Mouse (Mus musculus): ENCODE data around the gene Kctd10.

DNA sequence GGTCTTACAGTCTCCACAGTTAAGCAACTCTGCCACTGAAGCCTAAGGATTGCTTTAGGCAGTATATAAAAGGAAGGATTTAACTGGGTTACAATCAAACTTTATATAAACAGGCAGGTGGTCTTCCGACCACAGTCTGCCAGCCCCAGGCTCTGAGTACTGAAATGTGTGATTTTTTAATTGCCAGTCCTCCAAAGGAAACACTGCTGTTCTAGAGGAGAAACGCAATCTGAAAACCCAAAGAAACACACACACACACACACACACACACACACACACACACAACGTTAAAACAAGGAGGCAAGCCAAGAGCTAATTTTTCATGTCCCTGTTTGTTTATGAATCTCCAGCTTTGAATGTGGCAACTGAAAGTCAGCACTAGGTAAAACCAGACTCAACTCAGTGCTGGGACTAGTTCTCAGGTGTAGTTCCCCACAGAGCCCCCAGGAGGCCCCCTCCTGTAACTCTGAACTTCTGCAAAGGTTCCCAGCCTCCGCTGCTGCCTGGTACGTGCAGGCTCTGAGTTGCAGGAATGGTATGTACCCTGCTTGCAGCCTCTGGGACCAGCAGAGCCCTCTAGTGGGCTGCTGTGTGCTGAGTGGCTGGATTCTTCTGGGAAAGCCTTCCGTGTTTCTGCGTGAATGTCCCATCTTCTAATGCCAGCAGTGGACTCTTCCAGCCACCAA is 23.9 kb downstream of the Kctd10 start:
- TF ChIP-seq CTCF (IDR thresholded peaks at IDR 0.05; ENCODE audit: low read depth, low read length) (peak; percentile 22; the same call in 1 of the 2 replicates), GATA1 (IDR thresholded peaks at IDR 0.05; ENCODE audit: borderline replicate concordance, low read length) (no peak)

Data from G1E (cell line).